Mouse (Mus musculus) megakaryocyte, embryonic 14.5 days (primary cell): ENCODE measurements around the gene Iffo1. TPM values are rescaled to one million over a fixed set of nuclear protein-coding genes. Genes with fewer than 3 reads are reported as not detected.
"Not testable (repeated sequence)": the region's sequence is repeated elsewhere in the genome, so short reads cannot be mapped to it uniquely, and the experiment has no call there.

Experiments
- H3K27me3 ChIP-seq: replicated peaks from 2 replicates; pipeline ENCODE3; 2012; ENCODE audit warnings: inconsistent platforms
- H3K36me3 ChIP-seq: replicated peaks from 2 replicates; pipeline ENCODE3; 2012; ENCODE audit warnings: low read length, inconsistent platforms, mixed read lengths
- H3K4me1 ChIP-seq: 2 replicates; pipeline ENCODE4 v1.6.1; 2012; ENCODE audit warnings: inconsistent platforms
- H3K4me3 ChIP-seq: replicated peaks from 2 replicates; pipeline ENCODE3; 2012; ENCODE audit warnings: moderate library complexity, mild to moderate bottlenecking, inconsistent platforms
- H3K9me3 ChIP-seq: 2 replicates; pipeline ENCODE4 v1.6.1; 2012; ENCODE audit warnings: inconsistent platforms
- FLI1 ChIP-seq: IDR thresholded peaks from 2 replicates; pipeline ENCODE4 v1.6.1; 2012; ENCODE audit warnings: low read length, inconsistent platforms, mixed read lengths
- GATA1 ChIP-seq: IDR thresholded peaks from 3 replicates; pipeline ENCODE4 v1.6.1; 2012; ENCODE audit warnings: mixed read lengths, low read length, inconsistent platforms, borderline replicate concordance
- polyA plus RNA-seq: library from polyadenylated mRNA; stranded (reverse); fragments of >175 nt; gene quantifications from 2 replicates; pipeline ENCODE4 v1.2.3, GENCODE M21; 2012; ENCODE audit warnings: low replicate concordance; ENCODE audit not compliant: insufficient read depth

Gene Iffo1
- polyA plus RNA-seq, 1 experiment = 20.6 TPM

GRCm38 (mm10) chr6:125159773-125160557 is 14.9 kb downstream of the Iffo1 start:
- no peak overlapping the region for H3K4me3 ChIP-seq
- no peaks in the 10 kb centered on the region for H3K27me3 ChIP-seq
- no peaks in the 10 kb centered on the region for H3K9me3 ChIP-seq
- TF ChIP-seq GATA1 (no peak), FLI1 (no peak)
- peaks cover 63% of the 10 kb centered on the region for H3K4me1 ChIP-seq
- H3K36me3 ChIP-seq = peaks cover 91% of the 10 kb centered on the region

GRCm38 (mm10) chr6:125160558-125160853 is 15.5 kb downstream of the Iffo1 start:
- no peaks in the 10 kb centered on the region for H3K9me3 ChIP-seq
- no peak for TF ChIP-seq FLI1
- no peak for TF ChIP-seq GATA1
- peaks cover 88% of the 10 kb centered on the region for H3K36me3 ChIP-seq
- no peak overlapping the region for H3K4me3 ChIP-seq
- peaks cover 58% of the 10 kb centered on the region for H3K4me1 ChIP-seq
- no peaks in the 10 kb centered on the region for H3K27me3 ChIP-seq

GRCm38 (mm10) chr6:125160854-125161760 is 16.1 kb downstream of the Iffo1 start:
- TF ChIP-seq GATA1 = no peak
- TF ChIP-seq FLI1 = no peak
- no peaks in the 10 kb centered on the region for H3K9me3 ChIP-seq
- peaks cover 82% of the 10 kb centered on the region for H3K36me3 ChIP-seq
- peaks cover 58% of the 10 kb centered on the region for H3K4me1 ChIP-seq
- H3K4me3 ChIP-seq = peak overlapping the region; percentile 47
- H3K27me3 ChIP-seq = no peaks in the 10 kb centered on the region

GRCm38 (mm10) chr6:125161971-125162370 is 16.9 kb downstream of the Iffo1 start:
- H3K36me3 ChIP-seq = peaks cover 74% of the 10 kb centered on the region
- H3K4me3 ChIP-seq = not testable (repeated sequence)

GRCm38 (mm10) chr6:125162615-125163305 is 17.7 kb downstream of the Iffo1 start:
- H3K4me1 ChIP-seq = peaks cover 70% of the 10 kb centered on the region
- H3K4me3 ChIP-seq = peak overlapping the region; percentile 86
- not testable (repeated sequence) for H3K9me3 ChIP-seq, H3K27me3 ChIP-seq
- peaks cover 73% of the 10 kb centered on the region for H3K36me3 ChIP-seq

More at GRCm38 (mm10) chr6:125161971-125162370, 16.9 kb downstream of the Iffo1 start:
- not testable (repeated sequence) for H3K9me3 ChIP-seq, H3K27me3 ChIP-seq
- peaks cover 66% of the 10 kb centered on the region for H3K4me1 ChIP-seq

- H3K9me3 ChIP-seq = no peaks in the 10 kb centered on the region
- H3K4me3 ChIP-seq = peak overlapping the region; percentile 100
- peaks cover 75% of the 10 kb centered on the region for H3K4me1 ChIP-seq
- peaks cover 76% of the 10 kb centered on the region for H3K36me3 ChIP-seq
- H3K27me3 ChIP-seq = no peaks in the 10 kb centered on the region
- TF ChIP-seq GATA1 (no peak), FLI1 (no peak)
Measured at GRCm38 (mm10) chr6:125163801-125164657, 19.0 kb downstream of the Iffo1 start.

GRCm38 (mm10) chr6:125164672-125165327 is 19.8 kb downstream of the Iffo1 start:
- no peak for TF ChIP-seq FLI1
- no peak for TF ChIP-seq GATA1
- Histone ChIP-seq H3K4me1 (peaks cover 75% of the 10 kb centered on the region), H3K4me3 (peak overlapping the region; percentile 100), H3K27me3 (no peaks in the 10 kb centered on the region), H3K9me3 (no peaks in the 10 kb centered on the region), H3K36me3 (peaks cover 76% of the 10 kb centered on the region)

GRCm38 (mm10) chr6:125165328-125165891 is 20.4 kb downstream of the Iffo1 start:
- Histone ChIP-seq H3K36me3 (peaks cover 76% of the 10 kb centered on the region), H3K4me1 (peaks cover 75% of the 10 kb centered on the region)

More at GRCm38 (mm10) chr6:125165328-125165891, 20.4 kb downstream of the Iffo1 start:
- H3K27me3 ChIP-seq = no peaks in the 10 kb centered on the region
- H3K4me3 ChIP-seq = peak overlapping the region; percentile 100
- no peaks in the 10 kb centered on the region for H3K9me3 ChIP-seq
- TF ChIP-seq FLI1 (0 out of 2 replicates have a peak, but pooled peaks have one; percentile 23), GATA1 (no peak)
